Mouse (Mus musculus): ENCODE data around the gene Rel. TPM values are rescaled to one million over a fixed set of nuclear protein-coding genes. Genes with fewer than 3 reads are reported as not detected.
A peak's percentile ranks its signal among the peaks of the same experiment; 100 is the strongest.
"Not testable (repeated sequence)": the region's sequence is repeated elsewhere in the genome, so short reads cannot be mapped to it uniquely, and the experiment has no call there.

The Rel gene
- polyA plus RNA-seq, 1 experiment from 2014 or later: 0.64 TPM

- Histone ChIP-seq H3K27ac (no peak overlapping the region), H3K4me1 (replicated peaks; ENCODE audit: control insufficient read depth, insufficient read depth, low read length) (no peaks in the 10 kb centered on the region), H3K27me3 (ENCODE audit: control insufficient read depth, insufficient read depth, low read length) (no peaks in the 10 kb centered on the region), H3K36me3 (replicated peaks; ENCODE audit: control insufficient read depth, insufficient read depth) (no peaks in the 10 kb centered on the region), H3K9me3 (ENCODE audit: control insufficient read depth, low read length) (no peaks in the 10 kb centered on the region), H3K4me2 (replicated peaks) (no peak overlapping the region), H3K4me3 (replicated peaks; ENCODE audit: low read length) (no peak overlapping the region), H3K9ac (no peak overlapping the region)
- 89% methylated on average over 8 of the region's 8 CpGs for WGBS
- DNase-seq (ENCODE audit: low spot score) (no peak), ATAC-seq (ENCODE audit: low FRiP score) (no peak)
Measured at GRCm38 (mm10) chr11:23778787-23779201, 8.0 kb upstream of the Rel start.

GRCm38 (mm10) chr11:23772471-23772870 is 1.7 kb upstream of the Rel start:
- Histone ChIP-seq H3K4me2 (replicated peaks) (no peak overlapping the region), H3K27me3 (ENCODE audit: control insufficient read depth, insufficient read depth, low read length) (no peaks in the 10 kb centered on the region), H3K9ac (no peak overlapping the region), H3K27ac (no peak overlapping the region), H3K4me1 (replicated peaks; ENCODE audit: control insufficient read depth, insufficient read depth, low read length) (0 out of 2 replicates have a peak, but pooled peaks cover 8% of the 10 kb centered on the region), H3K4me3 (replicated peaks; ENCODE audit: low read length) (no peak overlapping the region), H3K36me3 (replicated peaks; ENCODE audit: control insufficient read depth, insufficient read depth) (no peaks in the 10 kb centered on the region), H3K9me3 (ENCODE audit: control insufficient read depth, low read length) (no peaks in the 10 kb centered on the region)
- no peak for DNase-seq (ENCODE audit: low spot score)
- ATAC-seq (ENCODE audit: low FRiP score): no peak
- WGBS: 35% methylated on average over 1 of the region's 1 CpGs

DNA sequence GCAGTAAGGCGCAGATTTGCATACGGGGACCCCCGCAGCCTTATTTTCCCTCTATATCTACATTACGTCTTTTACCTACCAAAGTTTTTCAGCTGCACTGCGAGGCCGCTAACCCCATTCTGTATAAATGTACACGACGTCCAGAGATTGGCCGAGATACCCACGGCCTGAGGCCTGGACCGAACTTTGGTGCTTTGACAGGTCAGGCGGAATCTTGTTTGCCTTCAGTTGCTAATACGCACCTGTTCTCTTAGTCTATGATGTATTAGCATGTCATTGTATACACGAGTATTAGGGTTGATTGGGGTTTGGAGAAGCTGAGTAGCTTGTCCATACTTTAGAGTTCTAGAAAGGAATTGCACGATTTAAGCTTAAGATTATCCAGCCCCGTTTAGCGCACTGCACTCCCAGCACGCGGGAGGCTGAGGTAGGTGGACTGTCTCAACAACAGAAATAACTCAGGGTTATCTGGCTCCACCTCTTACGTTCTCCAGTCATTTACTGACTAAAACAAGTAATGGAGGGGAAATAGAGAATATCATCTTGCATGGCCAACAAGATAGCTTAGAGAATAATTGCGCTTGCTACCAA is 832 bp upstream of the Rel start:
- Histone ChIP-seq H3K27me3 (ENCODE audit: control insufficient read depth, insufficient read depth, low read length) (no peaks in the 10 kb centered on the region), H3K4me2 (replicated peaks) (peak overlapping the region; percentile 77), H3K4me1 (replicated peaks; ENCODE audit: control insufficient read depth, insufficient read depth, low read length) (0 out of 2 replicates have a peak, but pooled peaks cover 8% of the 10 kb centered on the region), H3K9me3 (ENCODE audit: control insufficient read depth, low read length) (no peaks in the 10 kb centered on the region), H3K36me3 (replicated peaks; ENCODE audit: control insufficient read depth, insufficient read depth) (no peaks in the 10 kb centered on the region), H3K27ac (peak overlapping the region; percentile 89; the same call in 1 of the 2 replicates), H3K4me3 (replicated peaks; ENCODE audit: low read length) (peak overlapping the region; percentile 76), H3K9ac (peak overlapping the region; percentile 64)
- 6% methylated on average over 21 of the region's 21 CpGs for WGBS
- no peak; the same call in 1 of the 2 replicates for ATAC-seq (ENCODE audit: low FRiP score)
- DNase-seq (ENCODE audit: low spot score): no peak

GRCm38 (mm10) chr11:23770510-23770759 is 335 bp downstream of the Rel start:
- Histone ChIP-seq H3K27me3 (ENCODE audit: control insufficient read depth, insufficient read depth, low read length) (no peaks in the 10 kb centered on the region), H3K4me2 (replicated peaks) (peak overlapping the region; percentile 77), H3K4me1 (replicated peaks; ENCODE audit: control insufficient read depth, insufficient read depth, low read length) (0 out of 2 replicates have a peak, but pooled peaks cover 8% of the 10 kb centered on the region), H3K9me3 (ENCODE audit: control insufficient read depth, low read length) (no peaks in the 10 kb centered on the region), H3K36me3 (replicated peaks; ENCODE audit: control insufficient read depth, insufficient read depth) (no peaks in the 10 kb centered on the region), H3K27ac (peak overlapping the region; percentile 89), H3K9ac (peak overlapping the region; percentile 64), H3K4me3 (replicated peaks; ENCODE audit: low read length) (peak overlapping the region; percentile 76)
- under 1% methylated on average over 24 of the region's 24 CpGs for WGBS
- ATAC-seq (ENCODE audit: low FRiP score) (no peak), DNase-seq (ENCODE audit: low spot score) (peak; percentile 73)

GRCm38 (mm10) chr11:23769686-23770509 is 872 bp downstream of the Rel start:
- peak overlapping the region; percentile 77 for H3K4me2 ChIP-seq (replicated peaks)

DNA sequence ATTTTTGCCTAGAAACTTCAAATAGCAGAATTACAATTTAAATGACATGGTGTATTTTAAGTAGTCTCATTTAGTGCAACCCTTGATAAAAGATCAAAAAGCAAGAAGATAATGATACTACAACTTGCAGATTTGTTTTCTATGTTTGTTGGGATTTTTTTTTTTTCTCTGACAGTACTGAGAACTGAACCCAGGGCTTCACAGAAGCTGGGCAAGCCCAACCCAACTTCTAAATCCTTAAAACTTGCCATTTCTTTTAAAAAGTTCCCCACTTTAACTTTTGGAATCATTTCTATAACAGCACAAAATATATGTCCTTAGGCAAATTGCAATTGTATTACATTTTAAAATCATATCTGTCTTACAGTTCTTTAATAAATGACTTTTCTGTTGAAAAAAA is 1.7 kb downstream of the Rel start:
- Histone ChIP-seq H3K27me3 (ENCODE audit: control insufficient read depth, insufficient read depth, low read length) (no peaks in the 10 kb centered on the region), H3K27ac (no peak overlapping the region), H3K9ac (no peak overlapping the region), H3K4me3 (replicated peaks; ENCODE audit: low read length) (no peak overlapping the region), H3K9me3 (ENCODE audit: control insufficient read depth, low read length) (no peaks in the 10 kb centered on the region), H3K4me1 (replicated peaks; ENCODE audit: control insufficient read depth, insufficient read depth, low read length) (0 out of 2 replicates have a peak, but pooled peaks cover 8% of the 10 kb centered on the region), H3K36me3 (replicated peaks; ENCODE audit: control insufficient read depth, insufficient read depth) (no peaks in the 10 kb centered on the region), H3K4me2 (replicated peaks) (no peak overlapping the region)
- DNase-seq (ENCODE audit: low spot score) (no peak), ATAC-seq (ENCODE audit: low FRiP score) (no peak)

More at GRCm38 (mm10) chr11:23769686-23770509, 872 bp downstream of the Rel start:
- Histone ChIP-seq H3K9me3 (ENCODE audit: control insufficient read depth, low read length) (no peaks in the 10 kb centered on the region), H3K27me3 (ENCODE audit: control insufficient read depth, insufficient read depth, low read length) (no peaks in the 10 kb centered on the region), H3K4me3 (replicated peaks; ENCODE audit: low read length) (peak overlapping the region; percentile 76), H3K36me3 (replicated peaks; ENCODE audit: control insufficient read depth, insufficient read depth) (no peaks in the 10 kb centered on the region), H3K27ac (peak overlapping the region; percentile 89), H3K4me1 (replicated peaks; ENCODE audit: control insufficient read depth, insufficient read depth, low read length) (0 out of 2 replicates have a peak, but pooled peaks cover 8% of the 10 kb centered on the region), H3K9ac (peak overlapping the region; percentile 64)
- no peak for ATAC-seq (ENCODE audit: low FRiP score)
- peak; percentile 56 for DNase-seq (ENCODE audit: low spot score)
- under 1% methylated on average over 25 of the region's 25 CpGs for WGBS

- 88% methylated on average over 1 of the region's 1 CpGs for WGBS
- H3K4me3 ChIP-seq (replicated peaks; ENCODE audit: low read length): no peak overlapping the region
- H3K4me1 ChIP-seq (replicated peaks; ENCODE audit: control insufficient read depth, insufficient read depth, low read length): 0 out of 2 replicates have a peak, but pooled peaks cover 8% of the 10 kb centered on the region
- no peak overlapping the region for H3K4me2 ChIP-seq (replicated peaks)
- no peaks in the 10 kb centered on the region for H3K9me3 ChIP-seq (ENCODE audit: control insufficient read depth, low read length)
- DNase-seq (ENCODE audit: low spot score): no peak
- no peak overlapping the region for H3K9ac ChIP-seq
- ATAC-seq (ENCODE audit: low FRiP score): no peak
- H3K36me3 ChIP-seq (replicated peaks; ENCODE audit: control insufficient read depth, insufficient read depth): no peaks in the 10 kb centered on the region
- no peaks in the 10 kb centered on the region for H3K27me3 ChIP-seq (ENCODE audit: control insufficient read depth, insufficient read depth, low read length)
- no peak overlapping the region for H3K27ac ChIP-seq
Measured at GRCm38 (mm10) chr11:23767928-23768327, 2.8 kb downstream of the Rel start.

DNA sequence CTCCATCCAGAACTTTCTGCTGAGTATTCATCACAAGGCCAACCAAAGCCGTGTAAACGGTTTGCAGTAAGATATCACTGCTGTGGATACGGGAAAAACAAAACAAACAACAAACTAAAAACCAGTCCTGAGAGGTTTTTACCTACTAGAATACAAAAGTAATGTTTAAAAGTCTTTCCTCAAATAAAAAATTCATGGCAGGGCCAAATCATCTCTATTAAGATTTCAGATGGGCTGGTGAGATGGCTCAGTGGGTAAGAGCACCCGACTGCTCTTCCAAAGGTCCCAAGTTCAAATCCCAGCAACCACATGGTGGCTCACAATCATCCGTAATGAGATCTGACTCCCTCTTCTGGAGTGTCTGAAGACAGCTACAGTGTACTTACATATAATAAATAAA is 3.4 kb downstream of the Rel start:
- H3K27me3 ChIP-seq (ENCODE audit: control insufficient read depth, insufficient read depth, low read length); H3K9ac ChIP-seq; H3K36me3 ChIP-seq (replicated peaks; ENCODE audit: control insufficient read depth, insufficient read depth); ATAC-seq (ENCODE audit: low FRiP score); H3K4me2 ChIP-seq (replicated peaks); H3K4me3 ChIP-seq (replicated peaks; ENCODE audit: low read length); H3K9me3 ChIP-seq (ENCODE audit: control insufficient read depth, low read length); H3K4me1 ChIP-seq (replicated peaks; ENCODE audit: control insufficient read depth, insufficient read depth, low read length); DNase-seq (ENCODE audit: low spot score); H3K27ac ChIP-seq: not testable (repeated sequence)
- 91% methylated on average over 4 of the region's 5 CpGs for WGBS

- ATAC-seq (ENCODE audit: low FRiP score) (no peak), DNase-seq (ENCODE audit: low spot score) (no peak)
- Histone ChIP-seq H3K4me3 (replicated peaks; ENCODE audit: low read length) (no peak overlapping the region), H3K4me2 (replicated peaks) (no peak overlapping the region), H3K4me1 (replicated peaks; ENCODE audit: control insufficient read depth, insufficient read depth, low read length) (no peaks in the 10 kb centered on the region), H3K36me3 (replicated peaks; ENCODE audit: control insufficient read depth, insufficient read depth) (no peaks in the 10 kb centered on the region), H3K27ac (no peak overlapping the region), H3K9ac (no peak overlapping the region), H3K27me3 (ENCODE audit: control insufficient read depth, insufficient read depth, low read length) (no peaks in the 10 kb centered on the region), H3K9me3 (ENCODE audit: control insufficient read depth, low read length) (no peaks in the 10 kb centered on the region)
- WGBS: 94% methylated on average over 2 of the region's 2 CpGs
Measured at GRCm38 (mm10) chr11:23762635-23763034, 8.1 kb downstream of the Rel start.

Data from hindbrain, embryonic 14.5 days (tissue).